Mouse (Mus musculus) heart, embryonic 14.5 days (tissue): ENCODE measurements around the gene Fam110a. TPM values are rescaled to one million over a fixed set of nuclear protein-coding genes. Genes with fewer than 3 reads are reported as not detected.

ENCODE experiments used
- ATAC-seq: fragments of 200-750 bp; cut with Nextera tagmentation; 2 replicates; pipeline ENCODE4 v1.8.0; 2017; ENCODE audit warnings: low read depth, moderate TSS enrichment; ENCODE audit not compliant: insufficient number of reproducible peaks, insufficient read depth, low FRiP score
- H3K27ac ChIP-seq, 2 experiments: fragments of 200-500 bp in 1 of 2; fragments of 300-500 bp in 1 of 2; sonication (generic) in 1 of 2; replicated peaks in 1 of 2; 2 replicates each; pipeline ENCODE4 v1.5.1; 2012 to 2014; ENCODE audit warnings: low read depth in 2 of 2, low read length in 2 of 2, control low read depth in 1 of 2, mild to moderate bottlenecking in 1 of 2, mixed read lengths in 1 of 2; ENCODE audit not compliant: control insufficient read depth in 1 of 2, insufficient read depth in 1 of 2
- H3K27me3 ChIP-seq: fragments of 300-500 bp; sonication (generic); 2 replicates; pipeline ENCODE4 v1.6.1; 2014; ENCODE audit warnings: mild to moderate bottlenecking, low read length, control low read depth; ENCODE audit not compliant: control insufficient read depth, insufficient read depth
- H3K36me3 ChIP-seq: fragments of 300-500 bp; sonication (generic); 2 replicates; pipeline ENCODE4 v1.6.1; 2014; ENCODE audit warnings: mild to moderate bottlenecking, control low read depth, low read length, mixed read lengths; ENCODE audit not compliant: control insufficient read depth, insufficient read depth
- H3K4me1 ChIP-seq, 2 experiments: fragments of 200-500 bp in 1 of 2; fragments of 300-500 bp in 1 of 2; sonication (generic) in 1 of 2; 2 replicates each; pipeline ENCODE4 v1.6.1; 2012 to 2014; ENCODE audit warnings: low read length in 2 of 2, control low read depth in 1 of 2, mixed read lengths in 1 of 2; ENCODE audit not compliant: control insufficient read depth in 2 of 2, insufficient read depth in 2 of 2
- H3K4me2 ChIP-seq: fragments of 300-500 bp; sonication (generic); 2 replicates; pipeline ENCODE4 v1.6.1; 2014; ENCODE audit warnings: mild to moderate bottlenecking, low read length
- H3K4me3 ChIP-seq, 2 experiments: fragments of 200-500 bp in 1 of 2; fragments of 300-500 bp in 1 of 2; sonication (generic) in 1 of 2; 2 replicates each; pipeline ENCODE4 v1.5.1; 2012 to 2014; ENCODE audit warnings: low read length in 2 of 2, mild to moderate bottlenecking in 2 of 2, control low read depth in 1 of 2, low read depth in 1 of 2, moderate library complexity in 1 of 2; ENCODE audit not compliant: control insufficient read depth in 1 of 2, insufficient read depth in 1 of 2
- H3K9ac ChIP-seq: fragments of 300-500 bp; sonication (generic); 2 replicates; pipeline ENCODE4 v1.6.1; 2014; ENCODE audit warnings: mild to moderate bottlenecking, low read length
- H3K9me3 ChIP-seq: fragments of 300-500 bp; sonication (generic); 2 replicates; pipeline ENCODE4 v1.6.1; 2016; ENCODE audit warnings: low read length, control low read depth; ENCODE audit not compliant: control insufficient read depth
- WGBS: fragments of 180-500 bp; shearing (Covaris S2); extraction: QIAGEN DNeasy Blood & Tissue Kit; methylation state at CpG from one replicate; pipeline ENCODE4 v1.1.7; 2014; 5-methylcytosine and 5-hydroxymethylcytosine counted together
- polyA plus RNA-seq: library from polyadenylated mRNA; unstranded; fragments of >200 nt; fragmentation: Nextera tagmentation; extraction: Ambion mirVana; gene quantifications from 2 replicates; pipeline ENCODE4 v1.2.1, GENCODE M21; 2014

The Fam110a gene
- polyA plus RNA-seq, 1 experiment from 2014 or later, result 8.3 TPM

DNA sequence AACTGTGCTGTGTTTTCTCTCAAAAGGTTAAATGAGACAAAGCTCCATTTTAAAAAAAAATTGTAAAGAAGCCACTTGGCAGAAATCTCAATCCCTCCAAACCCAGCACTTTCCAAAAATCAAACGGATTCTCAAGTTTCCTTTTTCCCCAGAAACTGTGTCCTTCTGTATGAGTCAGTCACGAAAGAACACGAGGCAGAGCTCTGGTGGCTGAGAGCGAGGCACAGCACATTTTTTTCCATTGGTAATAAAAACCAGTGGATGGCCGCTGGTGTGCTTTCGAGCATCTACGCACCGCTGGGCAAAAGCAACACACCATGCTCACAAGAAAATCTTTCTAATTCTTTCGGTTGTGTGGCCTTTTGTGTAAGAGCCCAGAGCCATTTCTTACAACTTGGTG, 4.0 kb upstream of the Fam110a start:
- H3K4me3 ChIP-seq, result no peak overlapping the region
- H3K27ac ChIP-seq, result no peak overlapping the region
- no peaks in the 10 kb centered on the region for H3K36me3 ChIP-seq
- no peak overlapping the region for H3K4me2 ChIP-seq
- ATAC-seq, result no peak
- H3K4me1 ChIP-seq, result peaks cover 5 to 9% of the 10 kb centered on the region in 2 experiments
- peaks cover 7% of the 10 kb centered on the region; the same call in 1 of the 2 replicates for H3K27me3 ChIP-seq
- H3K9me3 ChIP-seq, result no peaks in the 10 kb centered on the region
- H3K9ac ChIP-seq, result no peak overlapping the region
- 74% methylated on average over 9 of the region's 9 CpGs for WGBS

DNA sequence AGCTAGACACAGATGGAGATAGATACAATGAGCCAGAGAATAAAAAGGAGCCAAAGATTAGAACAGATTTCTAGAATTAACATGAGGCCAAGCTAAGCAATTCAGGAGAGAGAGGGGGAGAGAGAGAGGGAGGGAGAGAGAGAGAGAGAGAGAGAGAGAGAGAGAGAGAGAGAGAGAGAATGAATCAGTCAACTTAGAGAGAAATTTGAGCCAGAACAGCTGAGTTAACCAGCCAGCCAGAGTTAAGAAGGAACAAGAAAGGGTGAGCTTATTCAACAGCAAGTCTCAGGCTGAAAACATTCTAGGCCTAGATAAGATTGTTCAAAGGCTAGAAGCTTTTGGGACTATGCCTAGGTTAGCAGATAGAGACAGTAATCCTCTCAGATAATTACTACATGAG, 2.5 kb upstream of the Fam110a start:
- Histone ChIP-seq H3K9me3 (no peaks in the 10 kb centered on the region), H3K4me3 (no peak overlapping the region), H3K4me2 (no peak overlapping the region), H3K36me3 (no peaks in the 10 kb centered on the region), H3K27me3 (no peaks in the 10 kb centered on the region), H3K4me1 (peaks cover 11 to 19% of the 10 kb centered on the region in 2 experiments), H3K27ac (no peak overlapping the region), H3K9ac (no peak overlapping the region)
- ATAC-seq, result no peak

DNA sequence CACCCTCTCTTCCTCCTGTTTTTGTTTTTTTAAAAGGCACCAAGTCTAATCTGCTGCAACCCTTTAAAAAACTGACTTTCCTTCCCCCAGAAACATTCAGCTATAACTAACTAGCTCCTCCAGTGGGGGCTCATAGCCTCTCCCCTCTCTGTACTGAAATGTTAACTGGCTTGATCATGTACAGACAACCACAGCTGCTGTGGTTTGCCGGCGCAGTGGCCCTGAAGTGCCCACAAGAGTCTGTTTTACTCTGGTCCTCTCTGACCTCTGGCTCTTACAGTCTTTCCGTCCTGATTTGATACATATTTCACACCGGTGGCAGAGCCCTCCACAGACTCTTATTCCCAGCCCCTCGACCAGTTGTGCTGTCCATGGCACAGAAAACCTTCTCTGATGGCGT, 1.2 kb upstream of the Fam110a start:
- 72% methylated on average over 6 of the region's 6 CpGs for WGBS
- no peak overlapping the region for H3K4me2 ChIP-seq
- H3K27me3 ChIP-seq, result no peaks in the 10 kb centered on the region
- no peak overlapping the region for H3K27ac ChIP-seq
- H3K4me3 ChIP-seq, result no peak overlapping the region
- H3K36me3 ChIP-seq, result no peaks in the 10 kb centered on the region
- no peak overlapping the region for H3K9ac ChIP-seq
- H3K4me1 ChIP-seq, result peaks cover 11 to 19% of the 10 kb centered on the region in 2 experiments
- H3K9me3 ChIP-seq, result no peaks in the 10 kb centered on the region
- no peak for ATAC-seq

DNA sequence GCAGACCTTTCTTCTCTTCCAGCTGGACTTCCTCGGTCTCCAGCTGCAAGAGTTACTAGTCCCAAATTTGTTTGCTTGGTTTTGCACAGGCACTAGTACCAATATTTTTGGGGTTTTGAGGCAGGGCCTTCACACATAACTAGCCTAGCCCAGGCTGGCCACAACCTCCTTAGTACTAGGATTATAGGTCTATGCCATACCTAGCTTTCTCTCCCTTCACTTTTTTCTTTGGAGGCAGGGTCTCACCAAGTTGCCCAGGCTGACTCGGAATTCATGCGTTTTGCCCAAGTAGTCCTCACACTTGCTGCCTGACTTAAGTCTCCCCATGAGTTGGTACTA, 305 bp upstream of the Fam110a start:
- no peak for ATAC-seq
- peaks cover 11 to 19% of the 10 kb centered on the region in 2 experiments for H3K4me1 ChIP-seq
- H3K36me3 ChIP-seq, result no peaks in the 10 kb centered on the region
- H3K9me3 ChIP-seq, result no peaks in the 10 kb centered on the region
- peak overlapping the region; percentile 73 for H3K9ac ChIP-seq
- H3K27me3 ChIP-seq, result 0 out of 2 replicates have a peak, but pooled peaks cover under 1% of the 10 kb centered on the region
- peak overlapping the region; percentile 92 for H3K4me2 ChIP-seq
- peak overlapping the region; percentile 54 to 97 for H3K4me3 ChIP-seq
- no peak overlapping the region for H3K27ac ChIP-seq
- WGBS, result 46% methylated on average over 3 of the region's 3 CpGs

DNA sequence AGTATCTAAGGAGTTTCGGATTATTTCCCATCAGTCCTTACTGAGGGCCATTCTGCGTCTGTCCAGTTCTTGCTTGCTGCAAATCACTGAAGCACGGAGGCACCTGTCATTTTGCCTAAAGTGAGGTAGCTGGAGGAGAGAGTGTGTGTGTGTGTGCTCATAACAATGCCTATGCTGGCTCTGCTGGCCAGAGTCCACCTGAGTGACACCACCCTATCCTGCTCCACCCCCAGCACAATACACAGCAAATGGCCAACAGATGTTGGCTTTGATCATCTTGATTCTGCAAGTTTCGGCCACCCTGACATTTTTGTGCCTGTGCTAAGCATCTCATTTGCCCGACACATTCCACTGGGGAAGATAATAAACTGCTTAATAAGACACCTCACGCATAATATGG, 1.5 kb downstream of the Fam110a start:
- H3K27ac ChIP-seq, result no peak overlapping the region
- WGBS, result 82% methylated on average over 6 of the region's 6 CpGs
- no peaks in the 10 kb centered on the region for H3K36me3 ChIP-seq
- H3K9me3 ChIP-seq, result no peaks in the 10 kb centered on the region
- 0 out of 2 replicates have a peak overlapping the region, but pooled peaks have one; percentile 92 for H3K4me2 ChIP-seq
- no peak overlapping the region for H3K4me3 ChIP-seq
- peaks cover 18% of the 10 kb centered on the region for H3K27me3 ChIP-seq
- H3K4me1 ChIP-seq, result peaks cover 17 to 27% of the 10 kb centered on the region in 2 experiments
- no peak for ATAC-seq
- no peak overlapping the region for H3K9ac ChIP-seq

DNA sequence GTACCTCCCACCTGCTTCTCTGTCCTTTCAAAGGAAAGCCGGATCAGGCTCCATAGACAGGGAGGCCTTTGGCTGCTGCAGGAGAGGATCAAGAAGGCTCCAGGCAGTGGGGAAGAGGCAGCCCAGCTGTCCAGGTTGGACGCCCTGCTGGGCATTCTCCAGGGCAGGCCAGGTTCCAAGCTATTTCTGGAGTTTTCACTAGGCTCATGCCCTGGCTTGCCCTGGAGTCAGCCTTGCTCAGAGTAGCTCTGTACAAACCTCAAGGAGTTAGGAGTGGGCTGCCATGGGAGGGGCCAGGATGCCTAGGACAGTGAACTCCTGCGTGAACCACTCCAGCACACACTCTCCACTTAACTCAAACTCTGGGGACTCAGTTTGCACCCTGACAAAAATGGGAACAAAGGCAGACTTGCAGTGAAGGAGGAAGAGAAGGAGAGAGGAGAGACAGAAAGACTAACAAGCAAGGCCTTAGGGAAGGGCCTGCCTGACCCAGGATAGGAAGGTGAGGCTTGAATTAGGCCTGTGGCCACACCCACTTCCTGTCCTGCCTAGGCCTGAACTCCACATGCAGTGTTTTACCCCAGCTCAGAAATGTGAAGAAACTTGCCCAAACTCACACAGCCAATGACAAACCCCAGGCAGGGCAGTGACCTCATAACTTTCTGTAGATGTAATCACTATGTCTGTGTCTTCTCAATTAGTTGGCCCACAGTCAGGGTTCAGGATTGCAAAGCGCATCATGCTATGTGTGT, 2.2 kb downstream of the Fam110a start:
- no peak overlapping the region for H3K4me3 ChIP-seq
- WGBS, result 79% methylated on average over 4 of the region's 4 CpGs
- peaks cover 23 to 34% of the 10 kb centered on the region in 2 experiments for H3K4me1 ChIP-seq
- no peak overlapping the region for H3K4me2 ChIP-seq
- H3K9me3 ChIP-seq, result no peaks in the 10 kb centered on the region
- H3K36me3 ChIP-seq, result no peaks in the 10 kb centered on the region
- H3K9ac ChIP-seq, result no peak overlapping the region
- peaks cover 20% of the 10 kb centered on the region for H3K27me3 ChIP-seq
- ATAC-seq, result no peak
- H3K27ac ChIP-seq, result no peak overlapping the region

DNA sequence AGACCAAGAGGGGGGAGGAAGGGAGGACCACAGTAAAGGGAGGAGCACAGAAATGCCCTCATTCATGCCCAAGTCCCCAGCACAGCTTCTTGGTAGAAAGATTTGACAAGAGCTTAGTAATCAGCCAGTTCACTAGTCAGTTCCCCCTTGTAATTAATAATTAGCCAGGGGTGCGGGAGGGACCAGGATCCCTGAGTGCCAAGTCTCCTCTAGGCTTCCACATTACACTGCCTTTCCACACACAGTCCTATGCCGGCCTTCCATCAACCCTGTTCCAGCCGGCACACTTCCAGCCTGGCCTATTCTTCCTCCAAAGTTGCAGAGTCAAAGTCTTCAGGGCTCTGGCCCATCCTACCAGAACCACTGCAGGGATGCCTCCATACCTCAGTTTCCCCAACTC, 4.0 kb downstream of the Fam110a start:
- Histone ChIP-seq H3K36me3 (no peaks in the 10 kb centered on the region), H3K27me3 (peaks cover 26% of the 10 kb centered on the region), H3K27ac (no peak overlapping the region), H3K4me3 (no peak overlapping the region), H3K4me1 (peaks cover 31 to 41% of the 10 kb centered on the region in 2 experiments), H3K4me2 (no peak overlapping the region), H3K9ac (no peak overlapping the region), H3K9me3 (no peaks in the 10 kb centered on the region)
- 87% methylated on average over 3 of the region's 3 CpGs for WGBS
- ATAC-seq, result no peak

DNA sequence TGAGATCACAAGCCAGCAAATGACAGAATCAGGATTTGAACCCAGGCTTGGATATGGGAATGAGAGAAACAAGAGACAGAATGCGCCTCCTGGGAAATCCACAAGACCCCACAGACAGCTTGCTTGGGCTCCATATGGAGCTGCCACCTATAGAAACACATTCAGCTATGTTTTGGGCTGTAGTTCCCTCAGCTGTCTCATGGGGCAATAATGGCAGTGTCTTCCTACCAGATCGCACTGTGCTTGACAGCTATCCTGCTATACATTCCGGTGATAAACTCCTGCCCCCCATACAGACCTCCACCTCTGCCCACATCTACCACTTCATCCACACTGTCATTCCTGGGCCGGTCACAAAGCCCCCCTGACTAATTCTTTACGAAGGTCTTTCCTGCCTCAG, 4.7 kb downstream of the Fam110a start:
- Histone ChIP-seq H3K4me1 (peaks cover 35 to 48% of the 10 kb centered on the region in 2 experiments), H3K27me3 (peaks cover 26% of the 10 kb centered on the region), H3K4me3 (no peak overlapping the region), H3K27ac (no peak overlapping the region), H3K9me3 (no peaks in the 10 kb centered on the region), H3K36me3 (no peaks in the 10 kb centered on the region), H3K9ac (no peak overlapping the region), H3K4me2 (no peak overlapping the region)
- no peak for ATAC-seq
- WGBS, result 86% methylated on average over 5 of the region's 5 CpGs
